Mouse (Mus musculus) midbrain, embryonic 16.5 days (tissue): ENCODE results near the gene Mon1a. TPM values are rescaled to one million over a fixed set of nuclear protein-coding genes. Genes with fewer than 3 reads are reported as not detected.

Source experiments
- ATAC-seq: fragments of 200-750 bp; cut with Nextera tagmentation; 2 replicates; pipeline ENCODE4 v1.8.0; 2017; ENCODE audit warnings: moderate TSS enrichment
- H3K27ac ChIP-seq: fragments of 300-500 bp; sonication (generic); 2 replicates; pipeline ENCODE4 v1.5.1; 2014; ENCODE audit warnings: mild to moderate bottlenecking, low read length, mixed read lengths
- H3K27me3 ChIP-seq: fragments of 300-500 bp; sonication (generic); 2 replicates; pipeline ENCODE4 v1.6.1; 2014; ENCODE audit warnings: low read depth, low read length, mixed read lengths; ENCODE audit not compliant: control insufficient read depth, insufficient read depth
- H3K36me3 ChIP-seq: fragments of 300-500 bp; sonication (generic); 2 replicates; pipeline ENCODE4 v1.6.1; 2014; ENCODE audit warnings: mild to moderate bottlenecking, low read length, moderate library complexity, mixed read lengths; ENCODE audit not compliant: control insufficient read depth, insufficient read depth
- H3K4me1 ChIP-seq: fragments of 300-500 bp; sonication (generic); 2 replicates; pipeline ENCODE4 v1.6.1; 2014; ENCODE audit warnings: mild to moderate bottlenecking, low read length, mixed read lengths; ENCODE audit not compliant: control insufficient read depth, insufficient read depth
- H3K4me2 ChIP-seq: fragments of 300-500 bp; sonication (generic); 2 replicates; pipeline ENCODE4 v1.6.1; 2014; ENCODE audit warnings: mild to moderate bottlenecking, low read length, mixed read lengths
- H3K4me3 ChIP-seq: fragments of 300-500 bp; sonication (generic); 2 replicates; pipeline ENCODE4 v1.5.1; 2014; ENCODE audit warnings: low read depth, mild to moderate bottlenecking, low read length, moderate library complexity, mixed read lengths
- H3K9ac ChIP-seq: fragments of 300-500 bp; sonication (generic); 2 replicates; pipeline ENCODE4 v1.6.1; 2014; ENCODE audit warnings: low read depth, low read length, mixed read lengths
- H3K9me3 ChIP-seq: fragments of 300-500 bp; sonication (generic); replicated peaks from 2 replicates; pipeline ENCODE4 v1.6.1; 2014; ENCODE audit warnings: mild to moderate bottlenecking, low read length, mixed read lengths; ENCODE audit not compliant: control insufficient read depth, poor library complexity, severe bottlenecking
- WGBS: fragments of 180-500 bp; shearing (Covaris S2); extraction: QIAGEN DNeasy Blood & Tissue Kit; methylation state at CpG from one replicate; pipeline ENCODE4 v1.1.7; 2014; 5-methylcytosine and 5-hydroxymethylcytosine counted together
- polyA plus RNA-seq: library from polyadenylated mRNA; unstranded; fragments of >200 nt; fragmentation: Nextera tagmentation; extraction: Ambion mirVana; gene quantifications from 2 replicates; pipeline ENCODE4 v1.2.1, GENCODE M21; 2015

Gene Mon1a
- polyA plus RNA-seq, 1 experiment from 2014 or later = 23.4 TPM

GRCm38 (mm10) chr9:107880411-107880810 lies 7.5 kb upstream of the Mon1a start:
- no peak overlapping the region for H3K4me2 ChIP-seq
- H3K4me1 ChIP-seq = no peaks in the 10 kb centered on the region
- H3K27me3 ChIP-seq = peaks cover 4% of the 10 kb centered on the region; the same call in 1 of the 2 replicates
- H3K4me3 ChIP-seq = no peak overlapping the region
- H3K9me3 ChIP-seq = no peaks in the 10 kb centered on the region
- H3K9ac ChIP-seq = no peak overlapping the region
- no peak overlapping the region for H3K27ac ChIP-seq
- 74% methylated on average over 4 of the region's 4 CpGs for WGBS
- H3K36me3 ChIP-seq = no peaks in the 10 kb centered on the region
- no peak for ATAC-seq

GRCm38 (mm10) chr9:107888267-107888850 lies 408 bp downstream of the Mon1a start:
- H3K4me3 ChIP-seq = peak overlapping the region; percentile 59
- H3K9ac ChIP-seq = peak overlapping the region; percentile 71
- peak; percentile 82 for ATAC-seq
- H3K27ac ChIP-seq = peak overlapping the region; percentile 69
- peaks cover 17% of the 10 kb centered on the region for H3K4me1 ChIP-seq
- H3K9me3 ChIP-seq = no peaks in the 10 kb centered on the region
- under 1% methylated on average over 18 of the region's 18 CpGs for WGBS
- H3K27me3 ChIP-seq = peaks cover 7% of the 10 kb centered on the region
- H3K36me3 ChIP-seq = no peaks in the 10 kb centered on the region
- peak overlapping the region; percentile 78 for H3K4me2 ChIP-seq

GRCm38 (mm10) chr9:107890260-107890659 lies 2.3 kb downstream of the Mon1a start:
- H3K4me3 ChIP-seq = no peak overlapping the region
- no peak overlapping the region for H3K9ac ChIP-seq
- WGBS = 81% methylated on average over 6 of the region's 6 CpGs
- H3K4me2 ChIP-seq = no peak overlapping the region
- ATAC-seq = no peak
- peaks cover 5% of the 10 kb centered on the region for H3K27me3 ChIP-seq
- H3K4me1 ChIP-seq = peaks cover 17% of the 10 kb centered on the region
- H3K27ac ChIP-seq = no peak overlapping the region
- no peaks in the 10 kb centered on the region for H3K36me3 ChIP-seq
- no peaks in the 10 kb centered on the region for H3K9me3 ChIP-seq

GRCm38 (mm10) chr9:107891023-107891422 lies 3.1 kb downstream of the Mon1a start:
- Histone ChIP-seq H3K36me3 (no peaks in the 10 kb centered on the region), H3K9me3 (no peaks in the 10 kb centered on the region), H3K9ac (no peak overlapping the region), H3K4me3 (no peak overlapping the region), H3K4me2 (no peak overlapping the region), H3K4me1 (peaks cover 17% of the 10 kb centered on the region), H3K27me3 (peaks cover 5% of the 10 kb centered on the region), H3K27ac (no peak overlapping the region)
- WGBS = 96% methylated on average over 1 of the region's 1 CpGs
- ATAC-seq = no peak

GRCm38 (mm10) chr9:107898563-107898962 lies 10.6 kb downstream of the Mon1a start:
- Histone ChIP-seq H3K27ac (no peak overlapping the region), H3K4me2 (no peak overlapping the region), H3K4me3 (no peak overlapping the region), H3K4me1 (0 out of 2 replicates have a peak, but pooled peaks cover 3% of the 10 kb centered on the region), H3K9me3 (no peaks in the 10 kb centered on the region), H3K27me3 (peaks cover 7% of the 10 kb centered on the region), H3K36me3 (no peaks in the 10 kb centered on the region; the same call in 1 of the 2 replicates), H3K9ac (no peak overlapping the region)
- WGBS = 85% methylated on average over 10 of the region's 10 CpGs
- no peak for ATAC-seq

GRCm38 (mm10) chr9:107899855-107900254 lies 11.9 kb downstream of the Mon1a start:
- no peaks in the 10 kb centered on the region for H3K9me3 ChIP-seq
- no peak overlapping the region for H3K27ac ChIP-seq
- no peaks in the 10 kb centered on the region; the same call in 1 of the 2 replicates for H3K36me3 ChIP-seq
- H3K4me3 ChIP-seq = no peak overlapping the region
- no peak overlapping the region for H3K9ac ChIP-seq
- WGBS = 73% methylated on average over 12 of the region's 12 CpGs
- peaks cover 7% of the 10 kb centered on the region for H3K27me3 ChIP-seq
- H3K4me1 ChIP-seq = 0 out of 2 replicates have a peak, but pooled peaks cover 3% of the 10 kb centered on the region
- no peak for ATAC-seq
- no peak overlapping the region for H3K4me2 ChIP-seq

- no peak overlapping the region for H3K27ac ChIP-seq
- 3% methylated on average over 44 of the region's 44 CpGs for WGBS
- peak overlapping the region; percentile 64 for H3K9ac ChIP-seq
- H3K9me3 ChIP-seq = no peaks in the 10 kb centered on the region
- ATAC-seq = peak; percentile 59; the same call in 1 of the 2 replicates
- peak overlapping the region; percentile 62 for H3K4me2 ChIP-seq
- H3K4me3 ChIP-seq = peak overlapping the region; percentile 36
- no peaks in the 10 kb centered on the region; the same call in 1 of the 2 replicates for H3K36me3 ChIP-seq
- H3K4me1 ChIP-seq = 0 out of 2 replicates have a peak, but pooled peaks cover 6% of the 10 kb centered on the region
- H3K27me3 ChIP-seq = peaks cover 7% of the 10 kb centered on the region
Measured at GRCm38 (mm10) chr9:107900840-107901626, 13.1 kb downstream of the Mon1a start.

GRCm38 (mm10) chr9:107901627-107901914 lies 13.6 kb downstream of the Mon1a start:
- Histone ChIP-seq H3K9ac (peak overlapping the region; percentile 31; the same call in 1 of the 2 replicates), H3K4me3 (peak overlapping the region; percentile 36; the same call in 1 of the 2 replicates), H3K4me2 (peak overlapping the region; percentile 62), H3K4me1 (peaks cover 9% of the 10 kb centered on the region; the same call in 1 of the 2 replicates), H3K9me3 (no peaks in the 10 kb centered on the region), H3K27ac (no peak overlapping the region), H3K36me3 (no peaks in the 10 kb centered on the region; the same call in 1 of the 2 replicates), H3K27me3 (peaks cover 7% of the 10 kb centered on the region)
- 11% methylated on average over 17 of the region's 17 CpGs for WGBS
- ATAC-seq = no peak

- no peak overlapping the region for H3K27ac ChIP-seq
- no peaks in the 10 kb centered on the region for H3K9me3 ChIP-seq
- H3K36me3 ChIP-seq = no peaks in the 10 kb centered on the region
- ATAC-seq = peak; percentile 56
- H3K27me3 ChIP-seq = peaks cover 6% of the 10 kb centered on the region
- peaks cover 16% of the 10 kb centered on the region; the same call in 1 of the 2 replicates for H3K4me1 ChIP-seq
- no peak overlapping the region for H3K4me2 ChIP-seq
- H3K9ac ChIP-seq = no peak overlapping the region
- 3% methylated on average over 4 of the region's 4 CpGs for WGBS
- no peak overlapping the region for H3K4me3 ChIP-seq
Measured at GRCm38 (mm10) chr9:107904726-107905125, 16.8 kb downstream of the Mon1a start.
